Mouse (Mus musculus) forebrain, embryonic 14.5 days (tissue): Measurements from ENCODE around the gene Itgb6. TPM values are rescaled to one million over a fixed set of nuclear protein-coding genes. Genes with fewer than 3 reads are reported as not detected.

Experiments used
- ATAC-seq: fragments of 200-750 bp; cut with Nextera tagmentation; 2 replicates; pipeline ENCODE4 v1.8.0; 2017; ENCODE audit warnings: mild to moderate bottlenecking, moderate library complexity
- DNase-seq: peaks from one replicate; pipeline ENCODE4 v3.0.0-alpha.2; 2015; ENCODE audit warnings: low spot score
- H3K27ac ChIP-seq: fragments of 300-500 bp; sonication (generic); 2 replicates; pipeline ENCODE4 v1.5.1; 2014; ENCODE audit warnings: low read depth, mild to moderate bottlenecking, control low read depth, low read length, moderate library complexity
- H3K27me3 ChIP-seq: fragments of 300-500 bp; sonication (generic); replicated peaks from 2 replicates; pipeline ENCODE4 v1.6.1; 2014; ENCODE audit warnings: low read length, control low read depth, mixed read lengths; ENCODE audit not compliant: control insufficient read depth, insufficient read depth
- H3K36me3 ChIP-seq: fragments of 300-500 bp; sonication (generic); 2 replicates; pipeline ENCODE4 v1.6.1; 2014; ENCODE audit warnings: low read length, control low read depth; ENCODE audit not compliant: control insufficient read depth, insufficient read depth
- H3K4me1 ChIP-seq: fragments of 300-500 bp; sonication (generic); 2 replicates; pipeline ENCODE4 v1.6.1; 2014; ENCODE audit warnings: antibody characterized with exemption, low read length, control low read depth; ENCODE audit not compliant: control insufficient read depth, insufficient read depth
- H3K4me2 ChIP-seq: fragments of 300-500 bp; sonication (generic); 2 replicates; pipeline ENCODE4 v1.6.1; 2014; ENCODE audit warnings: mild to moderate bottlenecking, control low read depth, low read length
- H3K4me3 ChIP-seq: fragments of 300-500 bp; sonication (generic); 2 replicates; pipeline ENCODE4 v1.5.1; 2014; ENCODE audit warnings: low read depth, low read length, control low read depth
- H3K9ac ChIP-seq: fragments of 300-500 bp; sonication (generic); 2 replicates; pipeline ENCODE4 v1.6.1; 2014; ENCODE audit warnings: mild to moderate bottlenecking, low read length, control low read depth, moderate library complexity
- H3K9me3 ChIP-seq: fragments of 300-500 bp; sonication (generic); replicated peaks from 2 replicates; pipeline ENCODE4 v1.6.1; 2016; ENCODE audit warnings: low read length, control low read depth, mixed read lengths; ENCODE audit not compliant: control insufficient read depth
- WGBS: fragments of 180-500 bp; shearing (Covaris S2); extraction: QIAGEN DNeasy Blood & Tissue Kit; methylation state at CpG from one replicate; pipeline ENCODE4 v1.1.7; 2014; 5-methylcytosine and 5-hydroxymethylcytosine counted together
- polyA plus RNA-seq: library from polyadenylated mRNA; unstranded; fragments of >200 nt; fragmentation: Nextera tagmentation; extraction: Ambion mirVana; gene quantifications from 2 replicates; pipeline ENCODE4 v1.2.1, GENCODE M21; 2014

Gene Itgb6
- polyA plus RNA-seq, 1 experiment from 2014 or later: 0.09 TPM

DNA sequence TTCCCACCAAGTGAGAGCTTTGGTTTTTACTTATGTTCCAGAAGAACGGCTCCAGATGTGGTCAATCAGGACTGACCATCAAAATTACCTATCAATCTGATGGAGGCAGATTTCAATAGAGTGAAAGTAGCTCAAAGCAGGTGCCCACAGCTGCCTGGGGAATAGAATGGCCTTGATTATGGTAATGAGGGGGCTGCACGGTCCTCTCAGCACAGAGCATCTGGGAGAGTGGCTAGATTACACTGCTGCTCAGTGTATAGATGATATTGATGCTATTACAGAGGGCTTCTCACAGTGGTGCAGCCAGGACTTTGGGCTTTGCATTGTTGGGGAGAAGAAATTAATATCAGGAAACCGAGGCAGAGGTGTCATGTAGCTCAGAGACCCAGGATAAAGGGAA lies 110.8 kb downstream of the Itgb6 start:
- Histone ChIP-seq H3K9me3 (no peaks in the 10 kb centered on the region), H3K27me3 (no peaks in the 10 kb centered on the region), H3K4me3 (no peak overlapping the region), H3K4me2 (no peak overlapping the region), H3K36me3 (no peaks in the 10 kb centered on the region), H3K27ac (no peak overlapping the region), H3K4me1 (peaks cover 12% of the 10 kb centered on the region), H3K9ac (no peak overlapping the region)
- WGBS: 17% methylated on average over 3 of the region's 3 CpGs
- DNase-seq (peak; percentile 25), ATAC-seq (peak; percentile 89)

DNA sequence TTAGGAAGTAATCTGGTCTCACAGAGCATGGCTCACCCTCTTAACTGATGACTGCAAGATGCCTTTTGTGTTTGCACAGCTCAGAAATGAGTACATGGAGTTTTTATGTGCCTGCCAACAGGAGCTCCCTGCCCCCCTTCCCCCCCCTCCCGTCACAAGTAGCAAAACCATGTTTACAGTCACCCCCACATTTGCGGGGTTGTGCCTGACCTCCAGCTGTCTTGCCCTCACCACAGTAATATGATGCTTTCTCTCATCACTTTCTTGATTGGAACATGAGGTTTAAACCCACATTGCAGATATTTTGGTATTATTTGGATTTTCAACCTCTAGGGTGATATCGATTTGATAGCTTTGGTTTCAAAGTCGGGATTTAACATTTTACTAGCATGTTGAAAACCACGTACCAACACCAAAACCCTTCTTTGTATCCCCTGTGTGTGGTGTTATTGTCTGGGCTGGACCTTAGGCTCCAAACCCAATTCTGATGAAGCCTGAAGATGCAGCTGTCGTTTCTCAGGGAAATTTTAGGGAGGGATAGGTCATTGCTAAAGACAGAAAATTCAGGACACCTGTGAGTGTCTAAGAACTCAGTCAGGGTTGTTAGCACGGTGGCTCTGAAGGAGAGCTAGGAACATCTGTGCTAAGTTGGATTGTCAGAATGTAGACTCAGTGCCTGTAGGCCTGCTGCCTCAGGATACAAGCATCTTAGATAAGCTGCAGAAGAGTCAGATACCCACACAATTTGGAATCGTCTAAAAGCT lies 112.8 kb downstream of the Itgb6 start:
- WGBS: 84% methylated on average over 8 of the region's 8 CpGs
- DNase-seq (no peak), ATAC-seq (no peak)
- H3K4me3 ChIP-seq: no peak overlapping the region
- no peaks in the 10 kb centered on the region for H3K27me3 ChIP-seq
- H3K27ac ChIP-seq: no peak overlapping the region
- H3K4me2 ChIP-seq: no peak overlapping the region
- peaks cover 12% of the 10 kb centered on the region for H3K4me1 ChIP-seq
- H3K36me3 ChIP-seq: no peaks in the 10 kb centered on the region
- H3K9me3 ChIP-seq: no peaks in the 10 kb centered on the region
- H3K9ac ChIP-seq: no peak overlapping the region

DNA sequence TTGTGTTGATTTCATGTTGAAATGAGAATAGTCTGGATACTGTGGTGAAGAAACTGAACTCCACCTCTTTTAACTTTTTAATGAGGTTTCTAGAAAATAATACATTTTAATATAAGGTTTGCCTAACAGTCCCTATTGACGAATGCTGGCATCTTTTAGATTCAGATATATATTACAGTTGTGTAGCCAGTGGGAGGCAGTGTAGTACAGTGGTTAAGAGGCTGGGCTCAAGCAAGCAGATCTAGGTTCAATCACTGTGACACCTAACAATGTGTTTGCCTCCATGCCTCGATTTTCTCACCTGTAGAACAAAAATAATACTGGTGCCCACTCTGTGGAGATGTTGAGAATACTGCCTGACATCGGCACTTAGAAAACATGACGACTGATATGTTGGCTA lies 114.5 kb downstream of the Itgb6 start:
- Histone ChIP-seq H3K27me3 (no peaks in the 10 kb centered on the region), H3K4me1 (peaks cover 4% of the 10 kb centered on the region), H3K36me3 (no peaks in the 10 kb centered on the region), H3K9me3 (no peaks in the 10 kb centered on the region), H3K9ac (no peak overlapping the region), H3K27ac (no peak overlapping the region), H3K4me2 (no peak overlapping the region), H3K4me3 (no peak overlapping the region)
- no peak for DNase-seq
- no peak for ATAC-seq
- WGBS: 73% methylated on average over 4 of the region's 4 CpGs

DNA sequence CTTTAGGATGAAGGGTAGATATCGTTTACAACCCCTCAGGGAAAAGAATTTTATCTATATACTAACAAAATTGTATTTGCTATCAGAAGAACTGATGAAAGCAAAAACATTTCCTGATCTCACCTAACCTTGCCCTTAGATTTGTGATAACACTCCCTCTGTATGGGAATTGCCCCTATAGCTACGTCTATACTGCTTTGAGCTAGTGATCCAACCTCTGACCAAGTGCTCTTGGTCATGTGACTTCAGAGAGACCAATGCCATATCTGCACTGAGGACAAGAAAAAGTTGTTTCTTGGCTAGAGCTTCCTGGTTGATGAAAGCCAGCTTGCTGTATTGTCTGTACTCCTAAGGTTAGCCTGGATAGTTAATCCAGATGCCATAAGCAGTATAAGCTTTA lies 121.1 kb downstream of the Itgb6 start:
- Histone ChIP-seq H3K4me1 (no peaks in the 10 kb centered on the region), H3K27me3 (no peaks in the 10 kb centered on the region), H3K9me3 (no peaks in the 10 kb centered on the region), H3K36me3 (no peaks in the 10 kb centered on the region), H3K9ac (no peak overlapping the region), H3K4me3 (no peak overlapping the region), H3K4me2 (no peak overlapping the region), H3K27ac (no peak overlapping the region)
- DNase-seq (no peak), ATAC-seq (no peak)
- 88% methylated on average over 2 of the region's 2 CpGs for WGBS

DNA sequence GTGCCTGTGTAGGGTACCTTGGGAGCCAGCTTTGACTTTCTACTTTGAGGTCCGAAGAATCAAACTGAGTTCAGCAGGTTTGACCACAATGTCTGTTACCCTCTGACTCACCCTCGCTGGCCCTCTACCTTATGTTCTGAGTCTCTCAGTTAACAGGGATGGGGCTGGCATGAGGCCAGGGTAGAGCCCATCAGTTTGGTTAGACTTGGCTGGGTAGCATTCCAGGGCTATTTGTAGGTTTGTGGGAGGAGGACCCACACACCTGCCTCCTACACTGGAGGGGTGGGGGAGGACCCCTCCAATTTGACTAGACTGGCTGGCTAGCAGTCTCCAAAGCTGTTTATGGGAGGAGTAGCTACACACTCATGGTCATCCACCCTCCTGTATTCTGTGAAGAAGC lies 121.6 kb downstream of the Itgb6 start:
- DNase-seq (no peak), ATAC-seq (no peak)
- WGBS: 94% methylated on average over 2 of the region's 2 CpGs
- Histone ChIP-seq H3K27me3 (no peaks in the 10 kb centered on the region), H3K27ac (no peak overlapping the region), H3K9ac (no peak overlapping the region), H3K4me2 (no peak overlapping the region), H3K9me3 (no peaks in the 10 kb centered on the region), H3K4me1 (no peaks in the 10 kb centered on the region), H3K36me3 (no peaks in the 10 kb centered on the region), H3K4me3 (no peak overlapping the region)

DNA sequence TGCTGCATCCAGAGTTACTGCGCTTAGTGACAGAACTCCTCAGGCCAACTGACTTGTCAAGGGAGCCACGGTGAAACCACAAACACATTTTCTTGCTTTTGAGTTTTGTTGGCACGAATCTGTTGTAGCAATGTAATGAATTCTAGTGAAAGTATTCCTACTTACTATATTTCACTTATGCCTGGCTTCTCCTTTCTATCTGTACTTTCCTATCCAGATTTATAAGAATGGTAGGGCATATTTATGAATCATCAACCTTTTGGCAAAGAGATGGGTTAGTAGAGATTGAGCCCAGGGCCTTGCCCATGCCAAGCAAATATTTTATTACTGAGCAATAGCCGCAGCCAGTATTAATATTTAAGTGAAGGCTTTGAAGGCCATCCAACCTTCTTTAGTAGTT lies 139.0 kb downstream of the Itgb6 start:
- no peak for DNase-seq
- H3K4me3 ChIP-seq: no peak overlapping the region
- no peak overlapping the region for H3K27ac ChIP-seq
- H3K27me3 ChIP-seq: no peaks in the 10 kb centered on the region
- H3K9ac ChIP-seq: no peak overlapping the region
- H3K4me1 ChIP-seq: no peaks in the 10 kb centered on the region
- H3K9me3 ChIP-seq: no peaks in the 10 kb centered on the region; the same call in 1 of the 2 replicates
- no peaks in the 10 kb centered on the region for H3K36me3 ChIP-seq
- 88% methylated on average over 4 of the region's 4 CpGs for WGBS
- no peak overlapping the region for H3K4me2 ChIP-seq
- no peak for ATAC-seq

DNA sequence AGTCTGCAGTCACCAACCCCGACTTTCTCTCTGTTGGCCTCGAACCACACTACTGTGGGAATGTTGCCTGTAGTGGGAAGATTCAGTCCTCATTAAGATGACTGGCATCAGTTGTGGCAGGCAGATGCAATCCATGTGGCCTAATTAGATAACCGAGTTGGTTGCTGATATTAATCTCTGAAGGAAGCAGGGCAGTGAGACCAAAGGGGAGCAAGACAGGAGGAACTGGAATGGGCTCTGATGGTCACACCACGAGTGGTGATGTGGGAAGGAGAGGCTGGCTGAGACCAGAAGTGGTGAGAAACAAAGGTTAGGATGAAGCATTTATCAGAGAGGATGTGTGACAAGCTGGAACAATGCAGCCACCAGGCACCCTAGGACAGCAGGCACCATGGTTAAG lies 167.9 kb downstream of the Itgb6 start:
- no peak for DNase-seq
- Histone ChIP-seq H3K4me3 (no peak overlapping the region), H3K9ac (no peak overlapping the region), H3K9me3 (no peaks in the 10 kb centered on the region), H3K27ac (no peak overlapping the region), H3K36me3 (no peaks in the 10 kb centered on the region), H3K4me2 (no peak overlapping the region), H3K4me1 (peaks cover 7% of the 10 kb centered on the region), H3K27me3 (0 out of 2 replicates have a peak, but pooled peaks cover 5% of the 10 kb centered on the region)
- no peak for ATAC-seq
- 63% methylated on average over 4 of the region's 4 CpGs for WGBS

DNA sequence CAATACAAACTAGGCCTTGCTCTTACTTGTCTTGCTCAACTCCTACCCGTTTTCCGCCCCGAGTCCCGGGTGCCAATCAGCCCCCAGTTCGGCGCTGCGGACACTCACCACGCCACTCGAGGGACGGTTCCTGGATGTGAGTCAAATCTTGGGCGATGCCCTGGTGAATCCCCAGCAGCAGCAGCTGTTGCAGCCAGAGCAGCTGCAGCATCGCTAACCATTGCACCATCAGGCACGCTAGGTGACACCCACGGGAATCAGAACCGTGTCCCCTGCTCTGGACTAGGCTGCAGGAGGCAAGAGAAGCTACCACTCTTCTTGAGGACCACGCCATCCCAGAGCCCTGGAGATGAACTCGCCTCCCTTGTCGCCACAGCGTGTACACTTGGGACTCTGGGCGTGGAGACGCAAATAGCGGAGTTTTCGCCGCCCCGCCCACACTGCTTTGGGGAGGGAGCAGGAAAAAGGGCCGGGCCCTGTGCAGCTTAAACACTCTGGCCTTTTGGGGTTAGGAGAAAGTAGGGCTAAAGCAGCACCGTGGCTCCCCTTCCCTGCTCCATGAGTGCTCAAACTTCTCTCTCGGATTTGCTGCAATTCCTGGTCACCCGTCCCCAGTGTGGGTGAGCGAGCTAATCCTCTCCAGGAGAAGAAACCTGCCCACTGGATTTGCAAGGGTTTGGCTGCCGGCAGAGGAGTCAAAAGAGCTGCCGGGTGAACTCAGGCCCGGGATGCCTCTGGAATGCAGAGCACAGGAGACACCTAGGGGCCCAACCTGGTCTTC lies 169.4 kb downstream of the Itgb6 start, which contains the start of gene Pla2r1:
TSS of gene Pla2r1 (minus strand) at position 407 of the 781 bp plus-strand sequence.
- Histone ChIP-seq H3K27ac (no peak within 1 kb of the TSS), H3K36me3 (no peaks in the 10 kb centered on the region), H3K4me2 (peak within 1 kb of the TSS; percentile 61), H3K27me3 (0 out of 2 replicates have a peak, but pooled peaks cover 5% of the 10 kb centered on the region), H3K4me1 (peaks cover 7% of the 10 kb centered on the region), H3K9me3 (no peaks in the 10 kb centered on the region), H3K4me3 (peak within 1 kb of the TSS; percentile 31), H3K9ac (peak within 1 kb of the TSS; percentile 49)
- 3% methylated on average over 33 of the region's 33 CpGs for WGBS
- DNase-seq (peak; percentile 32), ATAC-seq (peak; percentile 72)
